Mouse (Mus musculus): ENCODE results near the gene Rnf10. TPM values are rescaled to one million over a fixed set of nuclear protein-coding genes. Genes with fewer than 3 reads are reported as not detected.

The Rnf10 gene
- polyA plus RNA-seq, 1 experiment = 180 TPM

GRCm38 (mm10) chr5:115214864-115215263 is 57.8 kb downstream of the Rnf10 start:
- no peaks in the 10 kb centered on the region for H3K36me3 ChIP-seq (ENCODE audit: control insufficient read depth, insufficient read depth, low read length, poor library complexity, severe bottlenecking)
- H3K27me3 ChIP-seq (ENCODE audit: control insufficient read depth, insufficient read depth, low read length, poor library complexity, severe bottlenecking) = no peaks in the 10 kb centered on the region
- no peak overlapping the region for H3K27ac ChIP-seq (ENCODE audit: insufficient read depth, low read length)
- TF ChIP-seq CTCF (IDR thresholded peaks at IDR 0.05; ENCODE audit: low read depth, low read length) (no peak), POLR2A (IDR thresholded peaks at IDR 0.05; ENCODE audit: insufficient read depth, low read length) (no peak), EP300 (IDR thresholded peaks at IDR 0.05; ENCODE audit: insufficient read depth, low read depth, low read length) (no peak)
- no peaks in the 10 kb centered on the region for H3K9me3 ChIP-seq (replicated peaks; ENCODE audit: control insufficient read depth, insufficient read depth, low read length, poor library complexity, severe bottlenecking)
- H3K4me1 ChIP-seq (ENCODE audit: control insufficient read depth, insufficient read depth, low read length) = no peaks in the 10 kb centered on the region
- peak overlapping the region; percentile 31 for H3K9ac ChIP-seq (ENCODE audit: low read depth, poor library complexity, severe bottlenecking)
- peak overlapping the region; percentile 46 for H3K4me3 ChIP-seq (ENCODE audit: low read depth, low read length)

DNA sequence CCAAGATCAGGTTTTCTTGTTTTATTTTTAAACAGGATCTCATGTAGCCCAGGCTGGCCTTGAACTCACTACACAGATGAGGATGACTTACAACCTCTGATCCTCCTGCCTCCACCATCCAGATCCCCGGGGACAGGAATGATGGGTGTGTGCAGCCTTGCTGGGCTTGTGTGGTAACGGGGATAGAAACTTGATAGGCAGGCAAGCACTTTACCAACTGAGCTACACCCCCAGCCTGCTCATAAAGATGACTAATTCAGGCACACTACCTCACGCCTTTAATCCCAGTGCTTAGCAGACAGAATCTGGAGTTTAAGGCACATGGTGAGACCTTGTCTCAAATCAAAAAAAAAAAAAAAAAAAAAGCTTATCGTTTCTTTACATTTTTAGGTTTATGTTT is 59.8 kb downstream of the Rnf10 start:
- TF ChIP-seq POLR2A (IDR thresholded peaks at IDR 0.05; ENCODE audit: insufficient read depth, low read length) (no peak), EP300 (IDR thresholded peaks at IDR 0.05; ENCODE audit: insufficient read depth, low read depth, low read length) (no peak), CTCF (IDR thresholded peaks at IDR 0.05; ENCODE audit: low read depth, low read length) (no peak)
- Histone ChIP-seq H3K9me3 (replicated peaks; ENCODE audit: control insufficient read depth, insufficient read depth, low read length, poor library complexity, severe bottlenecking) (no peaks in the 10 kb centered on the region), H3K4me3 (ENCODE audit: low read depth, low read length) (no peak overlapping the region), H3K9ac (ENCODE audit: low read depth, poor library complexity, severe bottlenecking) (no peak overlapping the region), H3K27ac (ENCODE audit: insufficient read depth, low read length) (no peak overlapping the region), H3K4me1 (ENCODE audit: control insufficient read depth, insufficient read depth, low read length) (no peaks in the 10 kb centered on the region), H3K36me3 (ENCODE audit: control insufficient read depth, insufficient read depth, low read length, poor library complexity, severe bottlenecking) (no peaks in the 10 kb centered on the region), H3K27me3 (ENCODE audit: control insufficient read depth, insufficient read depth, low read length, poor library complexity, severe bottlenecking) (no peaks in the 10 kb centered on the region)

DNA sequence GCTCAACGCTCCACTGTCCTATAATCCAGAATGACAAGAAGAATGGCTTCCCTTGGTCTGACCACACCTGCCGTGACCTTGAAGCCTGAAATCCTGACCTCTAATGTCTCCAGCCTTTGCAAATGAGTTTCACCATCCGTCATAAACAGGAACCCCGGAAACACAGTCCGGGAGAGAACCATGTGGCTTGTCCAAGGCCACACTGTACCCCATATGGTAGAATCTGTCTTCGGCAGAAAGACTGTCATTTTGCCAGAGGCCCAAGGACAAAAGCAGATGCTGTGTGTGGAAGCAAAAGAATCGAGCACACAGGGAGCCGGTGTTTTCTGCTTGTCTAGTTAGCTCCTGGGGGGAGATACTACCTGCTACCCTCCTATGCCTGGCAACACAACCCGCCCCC is 60.2 kb downstream of the Rnf10 start:
- H3K27ac ChIP-seq (ENCODE audit: insufficient read depth, low read length) = no peak overlapping the region
- H3K4me3 ChIP-seq (ENCODE audit: low read depth, low read length) = no peak overlapping the region
- TF ChIP-seq CTCF (IDR thresholded peaks at IDR 0.05; ENCODE audit: low read depth, low read length) (no peak), POLR2A (IDR thresholded peaks at IDR 0.05; ENCODE audit: insufficient read depth, low read length) (no peak), EP300 (IDR thresholded peaks at IDR 0.05; ENCODE audit: insufficient read depth, low read depth, low read length) (no peak)
- no peak overlapping the region for H3K9ac ChIP-seq (ENCODE audit: low read depth, poor library complexity, severe bottlenecking)
- H3K4me1 ChIP-seq (ENCODE audit: control insufficient read depth, insufficient read depth, low read length) = no peaks in the 10 kb centered on the region
- no peaks in the 10 kb centered on the region for H3K27me3 ChIP-seq (ENCODE audit: control insufficient read depth, insufficient read depth, low read length, poor library complexity, severe bottlenecking)
- no peaks in the 10 kb centered on the region for H3K9me3 ChIP-seq (replicated peaks; ENCODE audit: control insufficient read depth, insufficient read depth, low read length, poor library complexity, severe bottlenecking)
- no peaks in the 10 kb centered on the region for H3K36me3 ChIP-seq (ENCODE audit: control insufficient read depth, insufficient read depth, low read length, poor library complexity, severe bottlenecking)

- Histone ChIP-seq H3K27me3 (ENCODE audit: control insufficient read depth, insufficient read depth, low read length, poor library complexity, severe bottlenecking) (no peaks in the 10 kb centered on the region), H3K9ac (ENCODE audit: low read depth, poor library complexity, severe bottlenecking) (no peak overlapping the region), H3K27ac (ENCODE audit: insufficient read depth, low read length) (no peak overlapping the region), H3K36me3 (ENCODE audit: control insufficient read depth, insufficient read depth, low read length, poor library complexity, severe bottlenecking) (no peaks in the 10 kb centered on the region), H3K4me1 (ENCODE audit: control insufficient read depth, insufficient read depth, low read length) (peaks cover 1% of the 10 kb centered on the region), H3K4me3 (ENCODE audit: low read depth, low read length) (no peak overlapping the region), H3K9me3 (replicated peaks; ENCODE audit: control insufficient read depth, insufficient read depth, low read length, poor library complexity, severe bottlenecking) (no peaks in the 10 kb centered on the region)
- TF ChIP-seq CTCF (IDR thresholded peaks at IDR 0.05; ENCODE audit: low read depth, low read length) (peak; percentile 76), POLR2A (IDR thresholded peaks at IDR 0.05; ENCODE audit: insufficient read depth, low read length) (no peak)
Measured at GRCm38 (mm10) chr5:115210380-115210779, 62.3 kb downstream of the Rnf10 start.

- Histone ChIP-seq H3K4me3 (ENCODE audit: low read depth, low read length) (no peak overlapping the region), H3K9ac (ENCODE audit: low read depth, poor library complexity, severe bottlenecking) (no peak overlapping the region), H3K36me3 (ENCODE audit: control insufficient read depth, insufficient read depth, low read length, poor library complexity, severe bottlenecking) (no peaks in the 10 kb centered on the region), H3K4me1 (ENCODE audit: control insufficient read depth, insufficient read depth, low read length) (peaks cover 1% of the 10 kb centered on the region), H3K27ac (ENCODE audit: insufficient read depth, low read length) (peak overlapping the region; percentile 77), H3K9me3 (replicated peaks; ENCODE audit: control insufficient read depth, insufficient read depth, low read length, poor library complexity, severe bottlenecking) (no peaks in the 10 kb centered on the region), H3K27me3 (ENCODE audit: control insufficient read depth, insufficient read depth, low read length, poor library complexity, severe bottlenecking) (no peaks in the 10 kb centered on the region)
- TF ChIP-seq EP300 (IDR thresholded peaks at IDR 0.05; ENCODE audit: insufficient read depth, low read depth, low read length) (0 out of 2 replicates have a peak, but pooled peaks have one; percentile 24), CTCF (IDR thresholded peaks at IDR 0.05; ENCODE audit: low read depth, low read length) (no peak)
Measured at GRCm38 (mm10) chr5:115208601-115209000, 64.1 kb downstream of the Rnf10 start.

GRCm38 (mm10) chr5:115207892-115208291 is 64.8 kb downstream of the Rnf10 start:
- Histone ChIP-seq H3K4me1 (ENCODE audit: control insufficient read depth, insufficient read depth, low read length) (peaks cover 1% of the 10 kb centered on the region), H3K27me3 (ENCODE audit: control insufficient read depth, insufficient read depth, low read length, poor library complexity, severe bottlenecking) (no peaks in the 10 kb centered on the region), H3K4me3 (ENCODE audit: low read depth, low read length) (no peak overlapping the region), H3K36me3 (ENCODE audit: control insufficient read depth, insufficient read depth, low read length, poor library complexity, severe bottlenecking) (no peaks in the 10 kb centered on the region), H3K9ac (ENCODE audit: low read depth, poor library complexity, severe bottlenecking) (no peak overlapping the region), H3K9me3 (replicated peaks; ENCODE audit: control insufficient read depth, insufficient read depth, low read length, poor library complexity, severe bottlenecking) (no peaks in the 10 kb centered on the region), H3K27ac (ENCODE audit: insufficient read depth, low read length) (no peak overlapping the region)
- TF ChIP-seq EP300 (IDR thresholded peaks at IDR 0.05; ENCODE audit: insufficient read depth, low read depth, low read length) = no peak
- no peak for TF ChIP-seq CTCF (IDR thresholded peaks at IDR 0.05; ENCODE audit: low read depth, low read length)
- TF ChIP-seq POLR2A (IDR thresholded peaks at IDR 0.05; ENCODE audit: insufficient read depth, low read length) = no peak
